Mouse (Mus musculus): ENCODE data around the gene Ltbp4. TPM values are rescaled to one million over a fixed set of nuclear protein-coding genes. Genes with fewer than 3 reads are reported as not detected.
A peak's percentile ranks its signal among the peaks of the same experiment; 100 is the strongest.

The Ltbp4 gene
- 10 to 100 TPM; 69.4 to 77.8 TPM for total RNA-seq (2021)
- long read RNA-seq, experiment 1, full-length matches to known transcripts = 20 of 37 reads
- long read RNA-seq, experiment 1, partial matches to known transcripts = 16 of 37 reads
- long read RNA-seq, experiment 1, other reads (novel, unspliced or antisense) = 1 of 37 reads
- long read RNA-seq, experiment 2, full-length matches to known transcripts = 53 of 100 reads
- long read RNA-seq, experiment 2, partial matches to known transcripts = 40 of 100 reads
- long read RNA-seq, experiment 2, other reads (novel, unspliced or antisense) = 7 of 100 reads

- no peak for DNase-seq
These were observed at the start of gene Ltbp4 for GRCm38 (mm10) chr7:27337175-27337853. TSS of gene Ltbp4 (minus strand) at chr7:27337692.

GRCm38 (mm10) chr7:27384731-27385130 lies 47.2 kb upstream of the Ltbp4 start:
- DNase-seq = no peak

GRCm38 (mm10) chr7:27384134-27384533 lies 46.6 kb upstream of the Ltbp4 start:
- DNase-seq = no peak

- DNase-seq = no peak
These were observed 45.7 kb upstream of the Ltbp4 start for GRCm38 (mm10) chr7:27383233-27383632.

GRCm38 (mm10) chr7:27381560-27381959 lies 44.1 kb upstream of the Ltbp4 start:
- DNase-seq = no peak

- DNase-seq = no peak
These were observed 43.5 kb upstream of the Ltbp4 start for GRCm38 (mm10) chr7:27381009-27381408.

GRCm38 (mm10) chr7:27379836-27380235 lies 42.3 kb upstream of the Ltbp4 start:
- no peak for DNase-seq

GRCm38 (mm10) chr7:27378431-27378830 lies 40.9 kb upstream of the Ltbp4 start:
- DNase-seq = no peak

- DNase-seq = no peak
These were observed 37.8 kb upstream of the Ltbp4 start for GRCm38 (mm10) chr7:27375274-27375673.

GRCm38 (mm10) chr7:27371715-27372462 lies 34.4 kb upstream of the Ltbp4 start:
- no peak for DNase-seq

- DNase-seq = no peak
These were observed 31.6 kb upstream of the Ltbp4 start for GRCm38 (mm10) chr7:27369111-27369510.

- DNase-seq = no peak
These were observed 30.5 kb upstream of the Ltbp4 start for GRCm38 (mm10) chr7:27367976-27368375.

- no peak for DNase-seq
These were observed 28.8 kb upstream of the Ltbp4 start for GRCm38 (mm10) chr7:27366082-27366844.

- no peak for DNase-seq
These were observed 26.9 kb upstream of the Ltbp4 start for GRCm38 (mm10) chr7:27364379-27364778.

GRCm38 (mm10) chr7:27361283-27361946 lies 23.9 kb upstream of the Ltbp4 start:
- peak; percentile 98 for DNase-seq

GRCm38 (mm10) chr7:27360749-27361148 lies 23.3 kb upstream of the Ltbp4 start:
- no peak for DNase-seq

GRCm38 (mm10) chr7:27359706-27360358 lies 22.3 kb upstream of the Ltbp4 start:
- no peak for DNase-seq

- DNase-seq = no peak
These were observed 21.7 kb upstream of the Ltbp4 start for GRCm38 (mm10) chr7:27359162-27359561.

GRCm38 (mm10) chr7:27357595-27357978 lies 20.1 kb upstream of the Ltbp4 start:
- no peak for DNase-seq

- DNase-seq = no peak
These were observed 19.5 kb upstream of the Ltbp4 start, which contains the start of gene Gm20479 for GRCm38 (mm10) chr7:27356861-27357594. TSS of gene Gm20479 (minus strand) at chr7:27357419.
